Mouse (Mus musculus): Measurements from ENCODE around the gene Cep250.

DNA sequence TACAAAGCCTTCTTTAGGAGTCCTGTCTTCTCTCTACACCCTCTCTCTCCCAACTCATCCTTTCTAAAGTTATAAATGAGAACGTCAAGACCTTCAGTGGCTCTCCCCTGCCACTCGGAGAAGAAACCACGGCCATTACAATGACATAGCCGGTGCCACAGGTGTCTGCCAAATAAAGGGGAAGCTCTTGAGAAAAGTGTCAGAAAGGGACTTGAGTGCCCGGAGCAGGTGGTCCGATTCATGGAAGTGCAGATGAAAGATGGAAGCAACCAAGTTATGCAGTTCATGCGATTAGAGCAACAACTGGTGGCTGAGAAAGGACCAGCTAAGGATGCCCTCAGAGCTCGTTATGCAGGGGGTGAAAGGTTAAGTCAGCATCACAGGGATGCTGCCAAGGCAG, 86.6 kb downstream of the Cep250 start:
- TF ChIP-seq GATA1 (IDR thresholded peaks at IDR 0.05; ENCODE audit: borderline replicate concordance, low read length) (no peak), FLI1 (IDR thresholded peaks at IDR 0.05; ENCODE audit: low read length) (no peak)
